Mouse (Mus musculus) ES-E14 (cell line): ENCODE measurements at regions not wholly inside any gene's neighbourhood (a gene's known extent, or its start where the extent isn't known, plus 50 kb on each side); places are given as distances from the start of the nearest gene placed in this dataset.

Experiments used
- CHD2 ChIP-seq: IDR thresholded peaks from 2 replicates; pipeline ENCODE4 v1.6.1; 2014; ENCODE audit warnings: mild to moderate bottlenecking, low read depth, low read length, inconsistent platforms
- HCFC1 ChIP-seq: IDR thresholded peaks from 2 replicates; pipeline ENCODE4 v1.6.1; 2012; ENCODE audit warnings: low read length, inconsistent platforms, borderline replicate concordance; ENCODE audit not compliant: insufficient read depth
- MAFK ChIP-seq: IDR thresholded peaks from 2 replicates; pipeline ENCODE4 v1.6.1; 2014; ENCODE audit warnings: mild to moderate bottlenecking, low read depth, low read length, inconsistent platforms; ENCODE audit not compliant: insufficient read depth
- ZC3H11A ChIP-seq: IDR thresholded peaks from 2 replicates; pipeline ENCODE4 v1.6.1; 2012; ENCODE audit warnings: low read depth, mild to moderate bottlenecking, inconsistent platforms, low read length, borderline replicate concordance
- ZNF384 ChIP-seq: IDR thresholded peaks from 2 replicates; pipeline ENCODE4 v1.6.1; 2012; ENCODE audit warnings: low read depth, low read length, inconsistent platforms

GRCm38 (mm10) chr4:9184451-9185121, 945.7 kb upstream of the Car8 start:
- TF ChIP-seq ZNF384 (no peak), HCFC1 (no peak), MAFK (no peak), CHD2 (no peak), ZC3H11A (no peak)
